Mouse (Mus musculus): ENCODE results near the gene Zfp994. TPM values are rescaled to one million over a fixed set of nuclear protein-coding genes. Genes with fewer than 3 reads are reported as not detected.
A peak's percentile ranks its signal among the peaks of the same experiment; 100 is the strongest.
"Not testable (repeated sequence)": the region's sequence is repeated elsewhere in the genome, so short reads cannot be mapped to it uniquely, and the experiment has no call there.

Gene Zfp994
- total RNA-seq (2012; rRNA removed) (2.2 and 2.7 TPM in 2 replicates), total RNA-seq (2014; rRNA removed) (6.2 and 7.1 TPM in 2 replicates), polyA plus RNA-seq (2012; ENCODE audit: insufficient read length, low read depth) (2.1 and 2.7 TPM in 2 replicates)

DNA sequence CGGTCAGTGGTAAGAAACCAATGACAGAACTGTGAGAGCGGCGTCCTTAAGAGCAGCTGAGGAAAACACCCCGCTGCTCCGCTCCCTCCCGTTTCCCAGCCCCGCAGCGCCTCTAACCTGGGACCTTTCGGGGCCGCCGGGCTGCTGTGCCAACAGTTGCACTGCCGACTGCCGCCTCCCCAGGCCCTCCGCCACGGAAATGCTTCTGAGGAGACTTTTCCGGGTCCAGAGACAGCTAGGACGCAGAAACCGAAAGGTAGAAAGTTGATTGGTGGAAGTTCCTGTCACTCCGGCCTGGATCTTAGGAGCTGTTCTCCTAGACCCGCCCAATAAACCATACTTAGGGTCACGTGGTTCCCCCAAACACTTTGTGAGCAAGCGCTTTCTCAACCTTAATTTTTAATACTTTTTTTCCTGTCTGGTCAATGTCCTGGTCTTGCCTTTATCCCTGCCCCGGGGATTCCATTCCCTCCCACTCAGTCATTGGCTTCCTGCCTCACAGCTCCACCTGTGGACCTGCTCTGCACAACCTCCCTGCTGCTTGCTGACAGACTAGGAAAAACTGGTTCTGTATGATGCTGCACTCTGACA lies at the start of gene Zfp994:
TSS of gene Zfp994 (minus strand) at position 195 of the 591 bp plus-strand sequence.
- H3K36me3 ChIP-seq (replicated peaks in 1 of 2; ENCODE audit: control insufficient read depth in 1 of 2, insufficient read depth in 1 of 2, low read length in 1 of 2); in situ Hi-C loops (cut with MboI; ENCODE audit: low pct_ligation_motif_present, low pct_unique_long_range_greater_than_20kb, low sequenced_read_pairs); H3K79me2 ChIP-seq (replicated peaks; ENCODE audit: control insufficient read depth, extremely low read depth, insufficient read depth, poor library complexity, severe bottlenecking); H3K9me3 ChIP-seq (replicated peaks; ENCODE audit: low read length); H3K4me1 ChIP-seq (ENCODE audit: control insufficient read depth in 1 of 2, insufficient read depth in 2 of 2); dilution Hi-C loops (cut with MboI; ENCODE audit: extremely low pct_ligation_motif_present, extremely low pct_unique_long_range_greater_than_20kb, low sequenced_read_pairs); H3K27me3 ChIP-seq (replicated peaks): not testable (repeated sequence)
- Histone ChIP-seq H3K9ac (ENCODE audit: insufficient read depth, low read depth) (peak within 1 kb of the TSS; percentile 87), H3K4me2 (ENCODE audit: insufficient read depth, low read depth, poor library complexity, severe bottlenecking) (peak within 1 kb of the TSS; percentile 72), H3K27ac (ENCODE audit: insufficient read depth, low read depth) (peak within 1 kb of the TSS; percentile 52; the same call in 1 of the 2 replicates), H3K4me3 (replicated peaks in 1 of 3; ENCODE audit: low read depth in 2 of 3, low read length in 2 of 3, poor library complexity in 1 of 3) (peak within 1 kb of the TSS; percentile 54 to 75 (median 64))
- TF ChIP-seq CTCF (conservative IDR thresholded peaks at IDR 0.05 in 1 of 2, IDR thresholded peaks at IDR 0.05 in 1 of 2; ENCODE audit: low read depth in 2 of 2, low read length in 2 of 2) (peak in 1 of 2 experiments; percentile 25; a peak in 1 of 4 replicates), HCFC1 (IDR thresholded peaks at IDR 0.05; ENCODE audit: low read depth, low read length) (peak; percentile 50), SIN3A (IDR thresholded peaks at IDR 0.05; ENCODE audit: low read length) (peak; percentile 55; the same call in 1 of the 2 replicates), CHD2 (IDR thresholded peaks at IDR 0.05; ENCODE audit: low read length) (0 out of 2 replicates have a peak, but pooled peaks have one; percentile 23), POLR2A (IDR thresholded peaks at IDR 0.05; ENCODE audit: low read depth, low read length) (peak; percentile 79), NELFE (IDR thresholded peaks at IDR 0.05; ENCODE audit: low read depth, low read length) (peak; percentile 53), USF2 (conservative IDR thresholded peaks at IDR 0.05; ENCODE audit: low read depth, low read length) (peak; percentile 86), USF1 (IDR thresholded peaks at IDR 0.05; ENCODE audit: low read depth, low read length) (peak; percentile 83), ZMIZ1 (IDR thresholded peaks at IDR 0.05; ENCODE audit: low read depth, low read length) (peak; percentile 68; the same call in 1 of the 2 replicates), MXI1 (IDR thresholded peaks at IDR 0.05; ENCODE audit: low read depth, low read length) (0 out of 2 replicates have a peak, but pooled peaks have one; percentile 36), NRF1 (IDR thresholded peaks at IDR 0.05; ENCODE audit: low read depth, low read length) (0 out of 2 replicates have a peak, but pooled peaks have one; percentile 18), MAX (IDR thresholded peaks at IDR 0.05; ENCODE audit: low read length) (peak; percentile 83), ELF1 (IDR thresholded peaks at IDR 0.05; ENCODE audit: low read depth, low read length) (peak; percentile 91), TBP (conservative IDR thresholded peaks at IDR 0.05; ENCODE audit: low read depth, low read length) (peak; percentile 85), TCF12 (IDR thresholded peaks at IDR 0.05; ENCODE audit: low read depth, low read length) (peak; percentile 64; the same call in 1 of the 2 replicates)
- peak; percentile 97 for DNase-seq (ENCODE audit: extremely low read depth)

GRCm38 (mm10) chr17:22230701-22231100 lies 5.3 kb upstream of the Zfp994 start:
- H3K9me3 ChIP-seq (replicated peaks; ENCODE audit: low read length); H3K79me2 ChIP-seq (replicated peaks; ENCODE audit: control insufficient read depth, extremely low read depth, insufficient read depth, poor library complexity, severe bottlenecking); H3K27ac ChIP-seq (ENCODE audit: insufficient read depth, low read depth); in situ Hi-C loops (cut with MboI; ENCODE audit: low pct_ligation_motif_present, low pct_unique_long_range_greater_than_20kb, low sequenced_read_pairs); H3K4me2 ChIP-seq (ENCODE audit: insufficient read depth, low read depth, poor library complexity, severe bottlenecking); dilution Hi-C loops (cut with MboI; ENCODE audit: extremely low pct_ligation_motif_present, extremely low pct_unique_long_range_greater_than_20kb, low sequenced_read_pairs); H3K9ac ChIP-seq (ENCODE audit: insufficient read depth, low read depth); H3K36me3 ChIP-seq (replicated peaks in 1 of 2; ENCODE audit: control insufficient read depth in 1 of 2, insufficient read depth in 1 of 2, low read length in 1 of 2); H3K27me3 ChIP-seq (replicated peaks); DNase-seq (ENCODE audit: extremely low read depth); H3K4me1 ChIP-seq (ENCODE audit: control insufficient read depth in 1 of 2, insufficient read depth in 2 of 2); H3K4me3 ChIP-seq (replicated peaks in 1 of 3; ENCODE audit: low read depth in 2 of 3, low read length in 2 of 3, poor library complexity in 1 of 3): not testable (repeated sequence)

All from CH12.LX (cell line).